Mouse (Mus musculus) adipocyte (in vitro differentiated cells): Measurements from ENCODE around the gene Gprc5a.

Experiments
- DNase-seq: peaks from one replicate; pipeline ENCODE4 v3.0.0-alpha.2; 2016; ENCODE audit warnings: low spot score

Gene Gprc5a

DNA sequence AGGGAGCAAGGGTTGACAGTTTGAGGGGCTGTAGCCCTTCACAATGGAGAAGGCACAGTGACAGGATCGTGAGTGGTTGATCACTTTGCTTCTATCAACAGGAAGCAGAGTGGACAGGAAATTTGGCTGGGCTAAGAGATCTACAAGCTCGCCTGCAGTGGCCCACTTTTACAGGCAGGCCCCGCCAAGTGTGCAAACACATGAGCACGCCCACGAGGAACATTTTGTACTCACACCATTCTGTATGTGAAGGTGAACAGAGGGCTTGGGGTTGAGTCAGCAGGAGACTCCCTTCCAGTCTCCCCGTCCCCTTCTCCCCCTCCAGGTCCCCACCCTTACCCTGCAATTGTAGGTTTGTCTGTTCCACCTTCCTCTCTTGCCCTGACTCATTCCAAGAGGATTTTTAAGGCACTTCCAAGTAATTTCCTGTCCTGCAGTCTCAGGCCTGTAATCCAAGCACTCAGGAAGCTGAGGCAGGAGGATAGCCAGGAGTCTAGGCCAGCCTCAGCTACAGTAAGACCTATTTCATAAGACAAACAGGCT is 9.0 kb downstream of the Gprc5a start:
- no peak for DNase-seq

DNA sequence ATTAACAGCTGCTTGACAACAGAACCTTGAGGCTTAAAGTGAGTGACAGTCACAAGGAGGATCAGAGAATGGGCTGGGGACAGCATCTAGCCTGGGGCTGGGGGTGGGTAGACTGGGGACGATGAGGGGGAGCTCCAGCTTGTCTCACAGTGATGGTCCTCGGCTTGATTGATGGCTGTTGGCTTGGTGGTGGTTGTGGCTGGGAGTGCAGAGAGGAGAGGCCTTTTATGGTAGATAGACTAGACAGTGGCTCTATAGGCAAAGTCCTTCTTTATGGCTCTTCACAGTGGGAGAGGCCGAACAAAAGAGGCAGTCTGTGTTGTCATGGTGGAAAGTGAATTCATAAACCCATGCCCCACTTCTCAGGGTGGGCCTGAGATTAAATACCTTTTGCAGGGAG is 10.8 kb downstream of the Gprc5a start:
- no peak for DNase-seq

DNA sequence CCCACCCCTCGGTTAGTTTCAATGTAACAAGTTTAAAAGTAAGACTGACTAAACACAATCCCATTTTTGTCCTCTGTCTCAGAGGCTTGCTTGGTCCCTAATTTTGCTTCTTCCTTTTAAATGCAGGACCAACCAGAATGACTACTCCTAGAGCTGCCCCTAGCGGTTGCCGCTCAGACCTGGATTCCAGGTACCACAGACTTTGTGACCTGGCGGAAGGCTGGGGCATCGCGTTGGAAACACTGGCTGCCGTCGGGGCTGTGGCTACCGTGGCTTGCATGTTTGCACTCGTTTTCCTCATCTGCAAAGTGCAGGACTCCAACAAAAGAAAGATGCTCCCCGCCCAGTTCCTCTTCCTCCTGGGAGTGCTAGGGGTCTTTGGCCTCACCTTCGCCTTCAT is 13.0 kb downstream of the Gprc5a start:
- DNase-seq: no peak

DNA sequence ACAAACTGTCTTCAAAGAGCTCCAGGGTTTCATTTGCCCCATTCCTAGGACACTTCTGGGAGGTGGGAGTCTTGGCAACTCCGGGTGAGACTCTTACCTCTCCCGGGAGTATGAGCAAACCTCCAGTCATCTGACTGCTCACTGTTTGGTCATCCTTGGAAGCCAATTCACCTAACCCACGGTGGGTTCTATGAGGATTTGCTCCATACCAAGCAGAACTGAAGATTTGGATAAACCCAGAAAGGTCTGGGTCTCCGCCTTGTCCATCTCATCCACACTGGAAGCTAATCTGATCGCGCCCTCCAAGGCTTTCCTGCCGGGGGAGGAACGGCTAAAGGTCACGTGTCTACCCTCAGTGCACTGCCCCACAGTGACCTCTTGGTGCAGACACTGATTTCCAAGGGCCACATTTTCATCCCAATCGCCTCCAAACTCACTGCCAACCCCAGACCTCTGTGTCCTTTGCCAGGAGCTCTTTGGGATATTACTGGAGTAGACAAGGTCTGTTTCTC is 18.6 kb downstream of the Gprc5a start:
- DNase-seq: no peak

DNA sequence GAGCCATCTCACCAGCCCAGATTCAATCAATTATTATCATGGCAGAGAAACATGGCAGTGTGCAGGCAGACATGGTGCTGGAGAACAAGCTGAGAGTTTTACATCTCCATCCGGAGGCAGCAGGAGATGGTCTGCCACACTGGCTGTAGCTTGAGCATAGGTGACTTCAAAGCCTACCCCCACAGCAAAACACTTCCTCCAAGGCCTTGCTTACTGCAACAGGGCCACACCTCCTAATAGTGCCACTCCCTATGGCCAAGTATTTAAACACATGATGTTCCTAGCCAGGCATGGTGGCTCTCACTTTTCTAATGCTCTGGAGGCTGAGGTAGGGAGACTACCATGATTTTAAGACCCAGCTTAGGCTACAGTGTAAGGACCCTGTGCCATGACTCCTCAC is 20.3 kb downstream of the Gprc5a start:
- DNase-seq: no peak

DNA sequence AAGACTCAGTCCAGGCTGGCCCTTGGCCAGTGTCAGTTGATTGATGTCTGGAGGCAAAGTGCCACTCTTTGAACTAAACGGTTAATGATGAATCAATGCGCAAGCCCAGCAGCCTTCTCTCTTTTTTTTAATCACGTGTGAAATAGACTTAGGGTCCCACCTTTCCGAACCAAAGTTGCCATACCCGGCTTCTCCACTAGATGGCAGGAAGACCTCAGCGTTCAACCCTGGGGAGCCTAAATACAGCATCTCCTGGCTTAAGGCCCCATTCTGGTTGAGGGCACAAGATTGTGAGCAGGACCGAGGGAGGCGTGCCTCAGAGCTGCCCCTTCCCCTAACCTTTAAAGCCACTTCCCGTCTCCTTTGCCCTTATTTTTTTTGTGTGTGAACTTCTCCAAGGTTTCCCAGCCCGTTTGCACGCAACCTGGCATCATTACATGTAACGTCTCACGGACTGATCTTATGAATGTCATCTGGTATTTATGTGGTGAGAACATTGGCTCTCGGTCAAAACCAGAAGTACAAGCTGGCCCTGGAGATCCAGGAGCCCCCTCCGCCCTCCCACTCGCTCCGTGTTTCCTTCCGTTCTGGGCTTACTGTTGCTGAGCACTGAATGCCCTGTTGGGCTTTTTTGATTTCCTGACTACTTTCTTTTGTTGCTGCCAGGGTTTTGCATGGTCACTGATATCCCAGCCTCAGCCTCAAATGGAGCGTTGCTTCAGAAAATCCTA is 22.4 kb downstream of the Gprc5a start:
- peak; percentile 80 for DNase-seq

DNA sequence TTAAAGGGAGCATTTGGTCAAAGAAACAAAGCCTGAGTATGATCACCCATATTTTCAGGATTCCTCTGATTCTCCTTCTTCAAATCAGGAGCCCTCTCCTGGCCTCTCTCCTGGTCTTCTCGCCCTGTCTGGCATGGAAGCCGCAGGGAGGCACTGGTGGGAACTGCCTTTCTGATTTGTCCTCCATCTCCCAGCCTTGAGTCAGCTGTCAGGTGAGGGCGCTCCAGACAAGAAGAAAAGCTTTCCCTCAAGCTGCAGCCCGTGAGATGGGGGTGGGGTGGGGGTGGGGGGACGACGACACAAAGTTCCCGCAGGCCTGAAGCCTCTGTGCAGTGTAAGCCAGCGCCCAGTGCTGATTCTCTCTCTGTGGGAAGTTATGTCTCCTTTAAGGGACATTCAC is 24.3 kb downstream of the Gprc5a start:
- no peak for DNase-seq

DNA sequence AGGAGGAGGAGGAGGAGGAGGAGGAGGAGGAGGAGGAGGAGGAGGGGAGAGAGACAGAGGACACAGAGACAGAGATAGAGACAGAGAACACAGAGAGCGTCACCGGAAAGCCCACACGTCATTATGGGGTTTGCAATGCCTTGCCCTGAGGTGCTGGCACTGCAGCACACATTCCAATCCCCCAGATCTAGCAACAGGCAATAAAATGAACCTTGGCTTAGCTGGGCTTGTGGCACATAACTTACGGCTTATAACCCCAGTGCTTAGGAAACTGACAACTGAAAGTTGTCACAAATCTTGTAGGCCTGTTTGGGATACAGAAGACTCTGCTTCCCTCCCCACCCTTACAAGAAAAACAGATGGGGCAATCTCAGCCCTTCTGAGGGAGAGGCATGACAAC is 25.2 kb downstream of the Gprc5a start:
- DNase-seq: no peak

DNA sequence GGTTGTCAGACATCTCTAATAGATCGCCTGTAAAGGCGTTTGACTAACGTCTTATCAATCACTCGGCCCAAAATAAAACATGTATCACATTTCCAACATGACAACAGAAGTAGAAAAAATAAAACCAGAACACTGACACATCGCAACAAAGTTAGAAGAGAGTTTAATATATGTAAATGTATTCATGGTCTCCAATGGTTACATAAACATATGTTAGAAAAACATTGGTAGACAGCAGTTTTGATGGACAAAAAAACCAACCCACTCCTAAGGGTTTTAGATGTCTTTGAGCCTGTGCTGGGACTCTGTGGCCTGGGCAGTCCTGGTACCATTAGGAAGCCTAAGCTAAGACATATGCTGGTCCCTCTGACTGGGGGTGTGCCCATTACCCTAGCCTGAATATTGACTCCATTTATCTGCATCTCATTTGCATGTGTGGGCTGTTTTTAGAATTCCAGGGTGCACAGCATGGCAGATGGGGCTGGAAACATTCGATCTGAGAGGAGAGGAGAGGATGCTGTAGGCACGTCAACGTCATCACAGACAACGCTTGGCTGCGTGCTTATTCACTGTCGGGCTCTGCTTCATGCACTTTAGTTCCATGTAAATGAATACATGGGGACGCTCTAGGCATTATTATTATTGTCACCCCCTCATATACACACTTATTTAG is 27.5 kb downstream of the Gprc5a start:
- DNase-seq: no peak

DNA sequence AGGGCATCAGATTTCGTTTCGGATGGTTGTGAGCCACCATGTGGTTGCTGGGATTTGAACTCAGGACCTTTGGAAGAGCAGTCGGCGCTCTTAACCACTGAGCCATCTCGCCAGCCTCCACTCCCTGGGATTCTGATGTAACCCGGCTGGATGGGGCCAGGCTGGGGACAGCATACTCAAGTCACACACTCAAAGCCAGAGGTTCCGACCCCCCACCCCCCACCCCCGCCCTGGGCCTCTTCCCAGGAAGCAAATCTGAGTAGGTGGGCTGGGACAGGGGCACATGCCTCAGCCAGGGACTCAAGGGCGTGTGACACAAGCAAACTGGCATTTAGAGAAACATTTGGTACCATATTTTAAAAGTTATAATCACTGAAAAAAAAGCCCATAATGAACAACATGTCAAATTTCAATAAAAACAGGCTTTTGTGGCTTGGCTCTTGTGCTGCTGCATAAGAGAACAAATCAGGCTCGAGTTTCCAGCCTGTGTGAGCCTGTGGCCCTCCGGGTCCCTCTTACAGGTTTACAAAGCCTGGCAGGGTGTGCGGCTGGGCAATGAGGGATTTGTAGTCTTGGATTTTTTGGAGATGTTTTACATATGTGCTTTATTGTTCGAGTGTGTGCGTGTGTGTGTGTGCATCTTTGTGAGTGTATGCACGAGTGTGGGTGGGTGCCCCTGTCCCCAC is 35.5 kb downstream of the Gprc5a start:
- DNase-seq: no peak

DNA sequence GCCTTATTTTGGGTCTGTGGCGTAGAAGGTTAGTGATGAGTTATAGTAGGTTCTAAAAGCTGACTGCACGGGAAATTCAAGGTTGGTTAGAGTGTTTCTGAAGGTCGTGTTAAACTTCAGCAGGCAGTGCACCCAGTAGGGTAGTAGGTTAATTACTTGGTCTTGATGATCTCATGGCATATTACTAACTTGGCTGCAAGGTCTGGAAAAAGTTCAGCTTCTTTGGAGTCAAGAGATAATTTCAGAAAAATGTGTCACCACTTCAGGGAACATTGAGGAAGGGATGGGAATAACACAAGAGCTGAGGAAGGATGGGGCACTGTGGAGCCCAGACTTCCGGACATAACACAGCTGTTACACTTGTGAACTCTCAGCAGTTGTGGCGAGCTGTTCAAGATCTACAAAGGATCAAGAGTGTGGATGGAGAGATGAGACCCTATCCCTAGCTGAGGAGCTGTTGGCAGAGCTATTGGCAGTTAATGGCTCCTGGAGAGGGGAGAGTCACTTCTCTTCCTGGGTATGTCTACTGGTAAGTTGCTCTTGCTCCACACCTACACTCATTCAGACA is 37.4 kb downstream of the Gprc5a start:
- DNase-seq: no peak

DNA sequence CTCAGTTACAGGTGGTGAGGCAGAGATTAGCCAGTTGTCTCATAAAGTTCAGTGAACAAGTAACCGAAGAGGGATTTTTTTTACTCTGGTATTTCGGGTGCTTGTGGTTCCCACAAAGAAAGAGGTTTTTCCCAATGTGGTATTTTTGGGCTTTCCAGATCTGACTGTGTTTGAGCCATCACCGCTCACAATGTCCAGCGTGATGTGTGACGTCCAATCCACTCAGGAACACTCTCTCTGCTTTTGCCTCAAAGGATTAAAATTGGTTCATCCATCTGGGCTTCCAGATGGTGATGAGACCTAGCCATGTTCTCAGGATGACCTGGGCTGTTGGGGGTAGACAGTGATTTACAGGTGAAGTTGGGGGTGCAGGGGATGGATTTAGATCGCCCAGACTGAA is 41.6 kb downstream of the Gprc5a start:
- DNase-seq: no peak

DNA sequence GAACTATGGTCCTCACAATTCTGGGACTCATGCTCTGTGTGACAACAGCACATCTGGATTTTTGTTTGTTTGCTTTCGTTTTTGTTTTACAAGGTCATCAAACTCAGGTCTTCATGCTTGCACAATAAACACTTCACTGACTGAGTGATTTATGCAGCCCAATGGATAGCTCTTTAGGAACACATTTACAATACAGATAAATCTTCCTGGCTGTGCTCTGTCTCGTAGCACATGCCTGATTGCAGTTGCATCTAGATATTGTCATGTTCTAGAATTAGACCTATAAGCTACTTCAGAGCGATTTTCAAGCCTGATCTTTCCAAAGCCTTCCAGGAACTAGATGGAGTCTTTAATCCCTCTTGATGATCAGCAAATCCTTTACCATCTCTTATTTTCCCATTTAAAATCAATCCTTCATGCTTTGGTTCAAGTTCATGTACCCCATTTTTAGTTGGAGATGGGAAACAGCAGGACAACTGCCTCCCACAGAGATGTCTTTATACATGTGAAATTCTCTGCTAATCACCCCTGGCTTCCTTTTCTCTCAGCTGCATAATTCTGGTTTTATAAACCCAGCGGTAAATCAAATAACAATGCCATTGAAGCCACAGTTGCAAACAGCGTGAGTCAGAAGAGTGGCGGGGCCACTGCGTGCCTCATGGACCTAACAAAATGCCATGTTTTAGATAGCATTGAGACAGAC is 47.1 kb downstream of the Gprc5a start:
- no peak for DNase-seq

DNA sequence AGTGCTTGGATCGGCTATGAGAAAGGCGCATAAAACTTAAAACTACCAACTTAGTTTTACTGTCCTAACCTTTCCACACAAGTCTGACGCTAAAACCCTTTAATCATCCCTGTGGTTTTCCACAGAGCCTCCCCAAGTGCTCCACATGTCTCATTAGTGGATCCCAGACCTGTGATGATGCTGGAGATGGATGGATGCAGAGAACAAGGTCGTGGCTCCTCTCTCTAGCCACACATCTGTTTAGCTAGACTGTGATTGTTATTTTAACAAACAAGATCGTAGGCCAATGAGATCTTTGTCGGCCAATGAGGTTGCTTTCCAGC is 47.6 kb downstream of the Gprc5a start:
- no peak for DNase-seq

DNA sequence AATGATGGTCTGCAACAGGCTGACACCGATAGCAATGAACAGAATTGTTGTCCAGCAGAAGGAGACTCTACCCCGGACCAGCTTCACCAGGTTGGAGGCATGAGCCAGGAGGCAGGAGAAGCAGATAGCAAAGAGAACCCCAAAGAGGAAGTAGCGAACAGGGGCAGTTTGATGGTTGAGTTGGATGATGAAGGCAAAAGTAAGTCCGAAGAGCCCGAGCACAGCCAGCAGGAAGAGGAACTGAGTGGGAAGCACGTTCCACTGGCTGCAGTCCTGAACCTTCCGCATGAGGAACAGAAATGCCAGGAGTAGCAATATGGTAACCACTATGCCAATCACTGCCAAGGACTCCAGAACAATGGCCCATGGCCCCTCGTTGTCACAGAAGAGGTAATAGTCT is 51.0 kb downstream of the Gprc5a start:
- no peak for DNase-seq

DNA sequence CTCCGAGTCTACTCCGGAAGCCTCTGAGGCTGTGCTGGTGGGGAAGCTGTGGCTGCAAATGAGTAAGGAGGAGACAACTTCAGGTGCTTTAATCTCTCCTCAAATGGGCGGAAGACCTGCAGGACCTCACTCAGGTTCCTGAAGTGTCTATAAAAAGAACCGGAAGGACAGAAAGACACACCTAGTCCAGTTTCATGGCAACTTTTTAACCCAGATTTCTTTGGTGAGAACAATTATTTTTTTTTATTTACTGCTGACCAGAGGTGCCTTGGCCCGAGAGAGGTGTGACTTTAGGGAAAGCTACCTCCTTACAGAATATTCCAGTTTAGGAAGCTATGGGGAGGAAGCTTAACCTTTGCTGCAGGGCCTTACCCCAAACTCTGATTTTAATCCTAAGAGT is 52.7 kb downstream of the Gprc5a start, which contains the start of gene Gprc5d:
TSS of gene Gprc5d (minus strand) at position 101 of the 400 bp plus-strand sequence.
- DNase-seq: no peak

DNA sequence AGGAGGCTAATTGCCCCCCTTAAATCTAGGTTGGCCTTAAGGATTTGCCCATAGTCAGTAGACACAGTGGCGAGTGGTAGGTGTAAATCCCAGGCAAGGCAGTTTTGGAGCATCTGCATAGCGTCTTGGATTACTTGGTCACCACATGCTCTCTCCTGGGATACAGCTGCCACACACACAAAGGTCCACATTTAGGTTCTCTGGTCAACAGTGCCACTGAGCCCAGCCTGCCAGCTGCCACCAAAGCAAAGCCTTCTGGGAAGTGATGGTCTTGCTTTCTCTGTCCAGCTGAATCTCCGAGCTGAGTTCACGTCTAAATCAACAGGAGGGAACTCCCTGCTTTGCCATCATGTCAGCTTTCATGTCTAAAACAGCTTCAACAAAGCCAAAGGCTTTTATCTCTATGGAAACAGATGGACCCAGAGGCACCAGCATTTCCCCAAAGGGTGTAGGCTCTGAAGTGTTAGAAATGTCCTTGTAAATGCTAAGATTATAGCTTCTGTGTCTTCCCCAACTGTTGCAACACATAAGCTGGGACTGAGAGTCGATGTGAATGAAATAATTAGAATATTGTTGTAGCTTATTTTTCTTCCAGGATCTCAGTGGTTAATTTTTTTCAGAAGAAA is 59.4 kb downstream of the Gprc5a start:
- no peak for DNase-seq

DNA sequence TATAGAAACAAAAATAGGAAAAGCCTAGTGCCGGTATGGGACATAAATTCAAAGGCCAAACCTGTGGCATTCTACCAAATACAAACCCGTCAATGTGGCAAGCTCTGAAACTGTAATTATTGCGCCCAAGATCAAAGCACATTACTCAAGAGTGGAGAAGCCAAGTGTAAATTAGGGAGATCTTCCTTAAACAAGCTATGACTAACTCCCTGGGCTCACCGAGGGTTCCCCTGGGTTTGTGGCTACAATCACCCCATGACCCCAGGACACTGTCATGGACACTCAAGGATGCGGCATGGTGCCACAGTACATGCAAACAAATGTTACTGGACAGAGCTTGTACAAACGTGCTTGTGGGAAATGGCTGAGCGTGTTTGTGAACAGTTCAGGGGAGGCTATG is 67.6 kb downstream of the Gprc5a start:
- no peak for DNase-seq

DNA sequence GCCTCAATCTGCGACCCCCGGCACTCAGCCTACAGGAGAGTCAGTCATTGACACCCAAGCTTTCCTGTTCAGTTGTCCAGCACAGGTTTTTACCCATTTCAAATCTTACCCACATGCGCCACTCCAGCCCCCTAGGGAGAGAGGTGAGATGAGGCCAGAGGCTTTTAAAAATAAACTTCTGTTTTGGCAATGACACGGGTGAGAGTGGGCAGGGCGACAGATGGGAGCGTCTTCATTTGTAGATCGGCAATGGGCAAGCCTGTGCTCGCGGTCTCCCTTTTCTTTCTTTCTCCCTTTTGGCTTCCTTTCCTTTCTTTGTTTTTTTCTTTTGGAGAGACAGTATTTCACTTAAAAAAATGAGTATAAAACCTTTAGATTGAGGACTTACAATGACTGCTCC is 68.0 kb downstream of the Gprc5a start:
- DNase-seq: no peak
